Mouse (Mus musculus) liver, adult 2 months (tissue): Measurements from ENCODE around the gene Nudt6. TPM values are rescaled to one million over a fixed set of nuclear protein-coding genes. Genes with fewer than 3 reads are reported as not detected.

ENCODE experiments used
- DNase-seq: peaks from one replicate; pipeline ENCODE4 v3.0.0-alpha.2; 2011; ENCODE audit warnings: low read depth, low spot score; ENCODE audit errors: extremely low read depth
- H3K27ac ChIP-seq: fragments of 200-500 bp; replicated peaks from 2 replicates; pipeline ENCODE4 v1.5.1; 2012; ENCODE audit warnings: low read depth, mild to moderate bottlenecking, control low read depth, inconsistent platforms, low read length; ENCODE audit not compliant: insufficient read depth
- H3K27me3 ChIP-seq: fragments of 200-500 bp; 2 replicates; pipeline ENCODE4 v1.6.1; 2012; ENCODE audit warnings: mild to moderate bottlenecking, moderate library complexity, low read length, inconsistent platforms; ENCODE audit not compliant: control insufficient read depth, insufficient read depth
- H3K36me3 ChIP-seq: fragments of 200-500 bp; 2 replicates; pipeline ENCODE4 v1.6.1; 2012; ENCODE audit warnings: low read length, inconsistent platforms; ENCODE audit not compliant: control insufficient read depth, insufficient read depth
- H3K4me1 ChIP-seq: fragments of 200-500 bp; 2 replicates; pipeline ENCODE4 v1.6.1; 2011; ENCODE audit warnings: low read length; ENCODE audit not compliant: control insufficient read depth, insufficient read depth
- H3K4me3 ChIP-seq: fragments of 200-500 bp; 2 replicates; pipeline ENCODE4 v1.5.1; 2011; ENCODE audit warnings: low read depth, mild to moderate bottlenecking, control low read depth, low read length, moderate library complexity; ENCODE audit not compliant: insufficient read depth
- H3K79me2 ChIP-seq: fragments of 200-500 bp; 2 replicates; pipeline ENCODE4 v1.6.1; 2012; ENCODE audit warnings: inconsistent platforms, mild to moderate bottlenecking, low read length, moderate library complexity; ENCODE audit not compliant: control insufficient read depth, insufficient read depth
- H3K9ac ChIP-seq: fragments of 200-500 bp; 2 replicates; pipeline ENCODE4 v1.6.1; 2012; ENCODE audit warnings: low read depth, mild to moderate bottlenecking, control low read depth, inconsistent platforms, low read length
- CTCF ChIP-seq: fragments of 200-500 bp; IDR thresholded peaks from 2 replicates; pipeline ENCODE4 v1.5.1; 2011; ENCODE audit warnings: low read depth, low read length, control low read depth
- POLR2A ChIP-seq: fragments of 200-500 bp; IDR thresholded peaks from 2 replicates; pipeline ENCODE4 v1.6.1; 2011; ENCODE audit warnings: low read length, control low read depth; ENCODE audit not compliant: insufficient read depth; ENCODE audit errors: extremely low read depth
- WGBS: fragments of 180-500 bp; shearing (Covaris S2); methylation state at CpG from one replicate; pipeline ENCODE4 v1.1.7; 2018; 5-methylcytosine and 5-hydroxymethylcytosine counted together
- polyA plus RNA-seq: library from polyadenylated mRNA; depleted of rRNA; stranded (reverse); fragments of >200 nt; gene quantifications from 2 replicates; pipeline ENCODE4 v1.2.3, GENCODE M21; 2012
- total RNA-seq: library from RNA; depleted of rRNA; stranded (reverse); fragments of >200 nt; gene quantifications from 2 replicates; pipeline ENCODE4 v1.2.3, GENCODE M21; 2014

Gene Nudt6
- total and polyA plus RNA-seq, 2 experiments, result 8.0 to 28.4 TPM

- Histone ChIP-seq H3K36me3 (peaks cover 1% of the 10 kb centered on the region), H3K4me3 (no peak overlapping the region; the same call in 1 of the 2 replicates), H3K4me1 (peaks cover 2% of the 10 kb centered on the region; the same call in 1 of the 2 replicates), H3K27me3 (no peaks in the 10 kb centered on the region), H3K27ac (no peak overlapping the region; the same call in 1 of the 2 replicates), H3K79me2 (peaks cover under 1% of the 10 kb centered on the region; the same call in 1 of the 2 replicates), H3K9ac (no peak overlapping the region)
- TF ChIP-seq CTCF, result no peak
- no peak for TF ChIP-seq POLR2A
- peak; percentile 35 for DNase-seq
- WGBS, result 36% methylated on average over 5 of the region's 5 CpGs
These were observed 1.7 kb downstream of the Nudt6 start for GRCm38 (mm10) chr3:37418341-37418740.

GRCm38 (mm10) chr3:37414413-37414960 is 5.5 kb downstream of the Nudt6 start:
- H3K27me3 ChIP-seq, result no peaks in the 10 kb centered on the region
- H3K79me2 ChIP-seq, result peaks cover 5% of the 10 kb centered on the region; the same call in 1 of the 2 replicates
- DNase-seq, result peak; percentile 56
- H3K9ac ChIP-seq, result no peak overlapping the region
- 48% methylated on average over 14 of the region's 14 CpGs for WGBS
- peaks cover 15% of the 10 kb centered on the region for H3K36me3 ChIP-seq
- peaks cover 2% of the 10 kb centered on the region; the same call in 1 of the 2 replicates for H3K4me1 ChIP-seq
- TF ChIP-seq CTCF (peak; percentile 37; the same call in 1 of the 2 replicates), POLR2A (no peak)
- H3K4me3 ChIP-seq, result no peak overlapping the region
- no peak overlapping the region for H3K27ac ChIP-seq

- no peak overlapping the region for H3K4me3 ChIP-seq
- no peaks in the 10 kb centered on the region for H3K27me3 ChIP-seq
- no peak overlapping the region for H3K9ac ChIP-seq
- no peak overlapping the region for H3K27ac ChIP-seq
- H3K36me3 ChIP-seq, result peaks cover 15% of the 10 kb centered on the region
- H3K4me1 ChIP-seq, result peaks cover 2% of the 10 kb centered on the region; the same call in 1 of the 2 replicates
- no peak for DNase-seq
- peaks cover 5% of the 10 kb centered on the region; the same call in 1 of the 2 replicates for H3K79me2 ChIP-seq
- TF ChIP-seq CTCF, result no peak
- TF ChIP-seq POLR2A, result no peak
- WGBS, result 93% methylated on average over 3 of the region's 3 CpGs
These were observed 6.6 kb downstream of the Nudt6 start for GRCm38 (mm10) chr3:37413446-37413845.

- Histone ChIP-seq H3K36me3 (peaks cover 24% of the 10 kb centered on the region), H3K27ac (no peak overlapping the region), H3K4me1 (no peaks in the 10 kb centered on the region), H3K79me2 (no peaks in the 10 kb centered on the region), H3K27me3 (no peaks in the 10 kb centered on the region), H3K4me3 (no peak overlapping the region), H3K9ac (no peak overlapping the region)
- TF ChIP-seq CTCF, result no peak
- TF ChIP-seq POLR2A, result no peak
- DNase-seq, result no peak
These were observed 12.4 kb downstream of the Nudt6 start for GRCm38 (mm10) chr3:37407598-37407997.

GRCm38 (mm10) chr3:37401729-37402610 is 18.0 kb downstream of the Nudt6 start:
- peak; percentile 75 for DNase-seq
- H3K27ac ChIP-seq, result peak overlapping the region; percentile 87
- H3K79me2 ChIP-seq, result no peaks in the 10 kb centered on the region
- H3K9ac ChIP-seq, result no peak overlapping the region
- 51% methylated on average over 11 of the region's 11 CpGs for WGBS
- peaks cover 3% of the 10 kb centered on the region for H3K4me1 ChIP-seq
- TF ChIP-seq POLR2A (no peak), CTCF (no peak)
- H3K36me3 ChIP-seq, result peaks cover 15% of the 10 kb centered on the region
- no peaks in the 10 kb centered on the region for H3K27me3 ChIP-seq
- H3K4me3 ChIP-seq, result no peak overlapping the region
